Mouse (Mus musculus): ENCODE data around the gene Psme3. TPM values are rescaled to one million over a fixed set of nuclear protein-coding genes. Genes with fewer than 3 reads are reported as not detected.
"Not testable (repeated sequence)": the region's sequence is repeated elsewhere in the genome, so short reads cannot be mapped to it uniquely, and the experiment has no call there.

The Psme3 gene
- polyA plus RNA-seq, 1 experiment from 2014 or later: 144 TPM

- Histone ChIP-seq H3K4me3 (peak overlapping the region; percentile 98), H3K4me1 (peaks cover 17% of the 10 kb centered on the region), H3K9me3 (no peaks in the 10 kb centered on the region), H3K36me3 (peaks cover 37% of the 10 kb centered on the region), H3K9ac (peak overlapping the region; percentile 94), H3K27ac (peak overlapping the region; percentile 63; the same call in 1 of the 2 replicates), H3K4me2 (replicated peaks) (peak overlapping the region; percentile 98), H3K27me3 (no peaks in the 10 kb centered on the region)
- ATAC-seq (ENCODE audit: low FRiP score, low read depth): peak; percentile 41
- under 1% methylated on average over 17 of the region's 17 CpGs for WGBS
These were observed 496 bp downstream of the Psme3 start for GRCm38 (mm10) chr11:101316501-101316917.

- no peak overlapping the region for H3K27ac ChIP-seq
- H3K4me3 ChIP-seq: no peak overlapping the region
- no peak overlapping the region for H3K9ac ChIP-seq
- no peaks in the 10 kb centered on the region for H3K9me3 ChIP-seq
- no peaks in the 10 kb centered on the region for H3K27me3 ChIP-seq
- H3K36me3 ChIP-seq: peaks cover 77% of the 10 kb centered on the region
- H3K4me2 ChIP-seq (replicated peaks): no peak overlapping the region
- ATAC-seq (ENCODE audit: low FRiP score, low read depth): peak; percentile 55; the same call in 1 of the 2 replicates
- H3K4me1 ChIP-seq: no peaks in the 10 kb centered on the region
- WGBS: 16% methylated on average over 4 of the region's 4 CpGs
These were observed 7.6 kb downstream of the Psme3 start for GRCm38 (mm10) chr11:101323609-101324008.

- WGBS: 88% methylated on average over 5 of the region's 5 CpGs
- no peak within 1 kb of the TSS for H3K4me2 ChIP-seq (replicated peaks)
- no peak for ATAC-seq (ENCODE audit: low FRiP score, low read depth)
These were observed 8.8 kb downstream of the Psme3 start, which contains the start of gene Aoc2 for GRCm38 (mm10) chr11:101324763-101325162. Aoc2 (plus strand) TSS chr11:101325063.

GRCm38 (mm10) chr11:101325201-101325600 lies 9.2 kb downstream of the Psme3 start:
- not testable (repeated sequence) for H3K9me3 ChIP-seq; H3K9ac ChIP-seq; H3K4me3 ChIP-seq; ATAC-seq (ENCODE audit: low FRiP score, low read depth); H3K4me2 ChIP-seq (replicated peaks); H3K27me3 ChIP-seq; H3K4me1 ChIP-seq; H3K27ac ChIP-seq
- 93% methylated on average over 11 of the region's 11 CpGs for WGBS
- peaks cover 62% of the 10 kb centered on the region for H3K36me3 ChIP-seq

More at GRCm38 (mm10) chr11:101324763-101325162, 8.8 kb downstream of the Psme3 start, which contains the start of gene Aoc2:
- Histone ChIP-seq H3K4me1 (no peaks in the 10 kb centered on the region), H3K9me3 (no peaks in the 10 kb centered on the region), H3K27me3 (no peaks in the 10 kb centered on the region), H3K27ac (no peak within 1 kb of the TSS), H3K36me3 (peaks cover 67% of the 10 kb centered on the region), H3K4me3 (no peak within 1 kb of the TSS), H3K9ac (no peak within 1 kb of the TSS)

- 85% methylated on average over 11 of the region's 11 CpGs for WGBS
- H3K4me3 ChIP-seq: no peak overlapping the region
- H3K9ac ChIP-seq: peak overlapping the region; percentile 25; the same call in 1 of the 2 replicates
- H3K27ac ChIP-seq: no peak overlapping the region
- H3K9me3 ChIP-seq: no peaks in the 10 kb centered on the region
- no peaks in the 10 kb centered on the region for H3K27me3 ChIP-seq
- H3K4me1 ChIP-seq: no peaks in the 10 kb centered on the region
- H3K4me2 ChIP-seq (replicated peaks): no peak overlapping the region
- peaks cover 53% of the 10 kb centered on the region for H3K36me3 ChIP-seq
- ATAC-seq (ENCODE audit: low FRiP score, low read depth): no peak
These were observed 10.1 kb downstream of the Psme3 start for GRCm38 (mm10) chr11:101326147-101326546.

- Histone ChIP-seq H3K4me1 (no peaks in the 10 kb centered on the region), H3K9ac (no peak overlapping the region), H3K4me2 (replicated peaks) (no peak overlapping the region), H3K36me3 (peaks cover 41% of the 10 kb centered on the region), H3K9me3 (no peaks in the 10 kb centered on the region), H3K27me3 (no peaks in the 10 kb centered on the region), H3K27ac (no peak overlapping the region), H3K4me3 (no peak overlapping the region)
- 53% methylated on average over 3 of the region's 3 CpGs for WGBS
- no peak for ATAC-seq (ENCODE audit: low FRiP score, low read depth)
These were observed 11.3 kb downstream of the Psme3 start for GRCm38 (mm10) chr11:101327311-101327710.

- Histone ChIP-seq H3K27me3 (no peaks in the 10 kb centered on the region), H3K4me1 (no peaks in the 10 kb centered on the region), H3K36me3 (peaks cover 23% of the 10 kb centered on the region), H3K27ac (no peak overlapping the region), H3K4me2 (replicated peaks) (no peak overlapping the region), H3K4me3 (no peak overlapping the region), H3K9ac (no peak overlapping the region), H3K9me3 (no peaks in the 10 kb centered on the region)
- no peak for ATAC-seq (ENCODE audit: low FRiP score, low read depth)
- WGBS: 84% methylated on average over 6 of the region's 6 CpGs
These were observed 13.1 kb downstream of the Psme3 start for GRCm38 (mm10) chr11:101328941-101329635.

- WGBS: 62% methylated on average over 7 of the region's 7 CpGs
- H3K4me3 ChIP-seq: no peak within 1 kb of the TSS
- H3K4me2 ChIP-seq (replicated peaks): no peak within 1 kb of the TSS
- H3K4me1 ChIP-seq: no peaks in the 10 kb centered on the region; the same call in 1 of the 2 replicates
- no peaks in the 10 kb centered on the region for H3K27me3 ChIP-seq
- no peak within 1 kb of the TSS for H3K27ac ChIP-seq
- 0 out of 2 replicates have a peak, but pooled peaks have one; percentile 24 for ATAC-seq (ENCODE audit: low FRiP score, low read depth)
- peaks cover 10% of the 10 kb centered on the region for H3K36me3 ChIP-seq
- H3K9me3 ChIP-seq: no peaks in the 10 kb centered on the region
- no peak within 1 kb of the TSS for H3K9ac ChIP-seq
These were observed 14.4 kb downstream of the Psme3 start, which contains the start of gene Aoc3 for GRCm38 (mm10) chr11:101330371-101330924. Aoc3 (plus strand) TSS chr11:101330605.

GRCm38 (mm10) chr11:101330961-101331360 lies 14.9 kb downstream of the Psme3 start:
- 79% methylated on average over 6 of the region's 6 CpGs for WGBS
- H3K4me1 ChIP-seq; H3K27me3 ChIP-seq; H3K4me3 ChIP-seq; H3K27ac ChIP-seq; H3K4me2 ChIP-seq (replicated peaks); H3K9me3 ChIP-seq; ATAC-seq (ENCODE audit: low FRiP score, low read depth); H3K9ac ChIP-seq; H3K36me3 ChIP-seq: not testable (repeated sequence)

- 80% methylated on average over 3 of the region's 3 CpGs for WGBS
- Histone ChIP-seq H3K4me2 (replicated peaks) (no peak overlapping the region), H3K9me3 (no peaks in the 10 kb centered on the region), H3K27me3 (no peaks in the 10 kb centered on the region), H3K27ac (no peak overlapping the region), H3K4me3 (no peak overlapping the region), H3K9ac (no peak overlapping the region), H3K36me3 (0 out of 2 replicates have a peak, but pooled peaks cover 2% of the 10 kb centered on the region), H3K4me1 (peaks cover 5% of the 10 kb centered on the region)
- ATAC-seq (ENCODE audit: low FRiP score, low read depth): no peak
These were observed 16.5 kb downstream of the Psme3 start for GRCm38 (mm10) chr11:101332537-101332936.

- ATAC-seq (ENCODE audit: low FRiP score, low read depth): no peak
- no peak overlapping the region for H3K9ac ChIP-seq
- H3K36me3 ChIP-seq: no peaks in the 10 kb centered on the region
- no peak overlapping the region for H3K27ac ChIP-seq
- H3K4me1 ChIP-seq: peaks cover 15% of the 10 kb centered on the region
- 28% methylated on average over 10 of the region's 10 CpGs for WGBS
- no peak overlapping the region for H3K4me2 ChIP-seq (replicated peaks)
- no peaks in the 10 kb centered on the region for H3K27me3 ChIP-seq
- no peak overlapping the region for H3K4me3 ChIP-seq
- H3K9me3 ChIP-seq: no peaks in the 10 kb centered on the region
These were observed 18.0 kb downstream of the Psme3 start for GRCm38 (mm10) chr11:101334023-101334422.

- 10% methylated on average over 6 of the region's 6 CpGs for WGBS
- no peak for ATAC-seq (ENCODE audit: low FRiP score, low read depth)
These were observed 18.5 kb downstream of the Psme3 start for GRCm38 (mm10) chr11:101334516-101334915.

More at GRCm38 (mm10) chr11:101334516-101334915, 18.5 kb downstream of the Psme3 start:
- no peak overlapping the region for H3K4me3 ChIP-seq
- no peaks in the 10 kb centered on the region for H3K9me3 ChIP-seq
- H3K27ac ChIP-seq: no peak overlapping the region
- no peaks in the 10 kb centered on the region for H3K36me3 ChIP-seq
- H3K9ac ChIP-seq: no peak overlapping the region
- H3K4me2 ChIP-seq (replicated peaks): no peak overlapping the region
- no peaks in the 10 kb centered on the region for H3K27me3 ChIP-seq
- peaks cover 15% of the 10 kb centered on the region for H3K4me1 ChIP-seq

All from limb, embryonic 13.5 days (tissue).